Mouse (Mus musculus): ENCODE measurements around the gene Gm47959. TPM values are rescaled to one million over a fixed set of nuclear protein-coding genes. Genes with fewer than 3 reads are reported as not detected.
A peak's percentile ranks its signal among the peaks of the same experiment; 100 is the strongest.

Gene Gm47959
- polyA plus RNA-seq, 1 experiment from 2014 or later, result not detected

DNA sequence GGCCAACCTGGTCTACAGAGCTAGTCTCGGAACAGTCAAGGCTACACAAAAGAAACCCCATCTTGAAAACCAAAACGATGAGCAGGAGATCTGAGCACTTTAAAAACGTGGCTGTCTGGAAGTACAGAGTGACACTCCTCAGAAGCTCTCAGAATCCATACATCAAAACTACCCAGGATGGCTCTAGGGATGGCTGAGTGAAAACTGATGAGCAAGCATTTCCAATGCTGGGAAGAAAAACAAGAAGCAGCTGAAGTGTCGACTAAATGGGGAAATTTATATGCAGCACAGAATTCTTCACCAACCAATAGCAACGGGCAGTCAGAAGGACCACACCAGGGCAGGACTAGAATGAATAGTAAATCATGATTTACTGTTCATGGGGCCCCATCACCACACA is 34.2 kb downstream of the Gm47959 start:
- peaks cover 3% of the 10 kb centered on the region; the same call in 1 of the 2 replicates for H3K27me3 ChIP-seq
- H3K9me3 ChIP-seq (replicated peaks), result no peaks in the 10 kb centered on the region
- no peak overlapping the region for H3K27ac ChIP-seq (replicated peaks)
- no peak overlapping the region for H3K4me3 ChIP-seq (replicated peaks)
- no peaks in the 10 kb centered on the region for H3K4me1 ChIP-seq (replicated peaks)
- WGBS (ENCODE audit: insufficient replicate concordance), result 41% methylated on average over 5 of the region's 5 CpGs
- no peak for ATAC-seq (ENCODE audit: insufficient read depth)
- no peak overlapping the region for H3K4me2 ChIP-seq
- H3K36me3 ChIP-seq (replicated peaks), result no peaks in the 10 kb centered on the region
- H3K9ac ChIP-seq, result no peak overlapping the region

DNA sequence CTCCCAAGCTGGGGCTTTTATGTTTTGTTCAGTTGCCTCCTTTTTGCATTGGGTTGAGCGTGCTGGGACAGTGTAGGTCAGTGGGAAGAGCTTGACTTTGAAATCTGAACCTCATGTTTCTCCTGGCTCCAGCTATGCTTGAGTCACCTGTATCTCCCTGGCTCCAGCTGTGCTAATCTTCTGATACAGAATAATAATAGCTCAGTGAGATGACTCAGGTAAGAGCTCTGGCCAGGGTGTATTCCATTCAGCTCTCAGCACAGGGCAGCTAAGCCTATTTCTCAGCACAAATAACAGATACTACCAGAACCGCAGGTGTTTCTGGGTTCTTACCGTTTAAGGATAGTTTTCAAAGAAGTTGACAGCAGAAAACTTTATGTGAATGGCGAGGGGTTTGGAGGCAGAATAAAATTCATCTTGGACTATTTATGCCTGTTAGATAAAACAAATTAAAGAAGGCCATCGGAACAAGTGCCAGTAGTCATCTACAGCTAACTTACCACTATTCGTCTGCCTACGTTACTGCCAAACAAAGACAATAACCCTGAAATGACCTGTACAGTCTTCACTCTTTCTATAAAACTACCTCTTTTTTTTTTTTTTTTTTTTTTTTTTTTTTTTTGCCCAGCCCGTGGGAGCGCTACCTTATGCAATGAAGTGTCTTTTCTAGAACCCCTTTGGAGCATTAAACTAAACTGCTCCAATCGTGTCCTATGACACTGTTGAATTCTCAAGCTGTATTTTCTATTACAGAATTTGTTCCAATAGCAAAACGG is 36.7 kb downstream of the Gm47959 start:
- no peak for ATAC-seq (ENCODE audit: insufficient read depth)
- H3K4me3 ChIP-seq (replicated peaks), result no peak overlapping the region
- WGBS (ENCODE audit: insufficient replicate concordance), result 59% methylated on average over 11 of the region's 11 CpGs

DNA sequence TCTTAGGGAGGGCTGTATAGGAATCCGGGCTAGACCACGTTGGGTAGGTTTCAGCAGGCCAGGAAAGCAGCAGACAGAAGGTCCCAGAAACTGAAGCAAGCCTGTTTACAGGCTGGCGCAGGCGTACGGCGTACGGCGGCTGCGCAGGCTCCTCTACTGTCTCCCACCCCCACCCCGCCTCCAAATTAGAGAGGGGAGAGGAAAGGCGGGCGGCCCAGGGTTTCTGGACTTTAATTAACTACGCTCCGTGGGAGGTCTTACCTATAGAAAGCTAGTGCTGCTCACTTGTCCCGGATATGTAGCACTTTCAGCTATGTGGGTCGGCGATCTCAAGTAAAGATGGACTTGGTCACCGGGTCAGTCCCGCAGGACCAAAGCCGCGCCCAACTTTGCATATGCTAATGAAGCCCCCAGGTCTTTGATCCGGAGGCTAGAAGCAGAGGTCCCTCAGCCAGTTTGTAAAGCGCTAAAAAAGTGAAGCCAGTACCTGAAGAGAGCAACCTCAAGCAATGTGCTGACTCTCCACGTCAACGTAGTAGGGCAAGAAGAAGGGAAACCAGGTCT is 37.8 kb downstream of the Gm47959 start, which contains the start of gene Slc19a3:
Gene Slc19a3 (minus strand): TSS at position 340 of the 564 bp plus-strand sequence.
- no peak; the same call in 1 of the 2 replicates for ATAC-seq (ENCODE audit: insufficient read depth)
- no peak within 1 kb of the TSS for H3K9ac ChIP-seq
- under 1% methylated on average over 25 of the region's 25 CpGs for WGBS (ENCODE audit: insufficient replicate concordance)
- H3K4me2 ChIP-seq, result peak within 1 kb of the TSS; percentile 62
- H3K4me3 ChIP-seq (replicated peaks), result peak within 1 kb of the TSS; percentile 45
- no peaks in the 10 kb centered on the region; the same call in 1 of the 2 replicates for H3K27me3 ChIP-seq
- H3K36me3 ChIP-seq (replicated peaks), result no peaks in the 10 kb centered on the region
- no peaks in the 10 kb centered on the region for H3K9me3 ChIP-seq (replicated peaks)
- no peaks in the 10 kb centered on the region for H3K4me1 ChIP-seq (replicated peaks)
- no peak within 1 kb of the TSS for H3K27ac ChIP-seq (replicated peaks)

More for the DNA sequence above, 36.7 kb downstream of the Gm47959 start:
- Histone ChIP-seq H3K4me1 (replicated peaks) (no peaks in the 10 kb centered on the region), H3K9me3 (replicated peaks) (no peaks in the 10 kb centered on the region), H3K27ac (replicated peaks) (no peak overlapping the region), H3K4me2 (no peak overlapping the region), H3K27me3 (no peaks in the 10 kb centered on the region; the same call in 1 of the 2 replicates), H3K9ac (no peak overlapping the region), H3K36me3 (replicated peaks) (no peaks in the 10 kb centered on the region)

DNA sequence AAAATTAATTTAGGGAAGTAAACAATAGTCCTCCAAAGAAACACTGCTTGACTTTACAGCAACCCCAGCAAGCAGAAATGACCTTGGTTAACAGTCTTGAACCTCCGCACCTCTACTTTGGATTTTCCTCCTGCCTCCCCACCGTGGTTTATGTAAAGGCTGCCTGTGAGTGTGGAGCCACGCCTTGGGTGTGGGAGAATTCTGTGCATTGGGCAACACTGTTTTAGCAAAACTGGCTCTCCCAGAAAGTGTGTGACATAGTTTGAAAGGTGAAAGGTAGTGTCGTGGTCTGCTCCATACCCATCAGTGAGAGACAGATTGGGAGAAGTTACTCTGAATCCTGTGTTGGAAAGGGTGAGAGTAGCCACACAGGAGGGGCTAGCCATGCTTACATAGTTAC is 38.7 kb downstream of the Gm47959 start:
- H3K4me3 ChIP-seq (replicated peaks), result no peak overlapping the region
- H3K4me2 ChIP-seq, result no peak overlapping the region
- WGBS (ENCODE audit: insufficient replicate concordance), result 52% methylated on average over 4 of the region's 4 CpGs
- H3K36me3 ChIP-seq (replicated peaks), result no peaks in the 10 kb centered on the region
- no peak overlapping the region for H3K27ac ChIP-seq (replicated peaks)
- no peaks in the 10 kb centered on the region; the same call in 1 of the 2 replicates for H3K27me3 ChIP-seq
- no peak overlapping the region for H3K9ac ChIP-seq
- no peaks in the 10 kb centered on the region for H3K9me3 ChIP-seq (replicated peaks)
- no peak for ATAC-seq (ENCODE audit: insufficient read depth)
- no peaks in the 10 kb centered on the region for H3K4me1 ChIP-seq (replicated peaks)

DNA sequence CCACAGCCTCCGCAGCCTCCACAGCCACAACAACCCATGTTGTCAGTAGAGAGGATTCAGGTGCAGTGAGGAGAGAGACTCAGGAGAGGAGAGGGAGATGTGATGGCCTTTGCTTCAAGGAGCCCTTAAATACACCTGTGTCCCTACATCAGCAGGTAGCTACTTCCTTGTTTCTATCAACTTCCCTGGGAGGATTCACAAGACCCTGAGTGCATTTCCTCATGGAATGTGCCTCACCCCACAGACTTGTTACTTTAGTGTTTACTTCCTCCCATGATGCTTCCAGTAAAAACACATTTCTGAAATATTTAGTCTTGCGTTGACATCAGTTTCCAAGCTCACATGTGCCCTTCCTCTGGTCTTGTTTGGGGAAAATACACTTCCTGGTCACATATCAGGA is 42.0 kb downstream of the Gm47959 start, which contains the start of gene Krtap28-10:
Gene Krtap28-10 (minus strand): TSS at position 101 of the 400 bp plus-strand sequence.
- H3K4me1 ChIP-seq (replicated peaks), result no peaks in the 10 kb centered on the region
- H3K4me3 ChIP-seq (replicated peaks), result no peak within 1 kb of the TSS
- no peaks in the 10 kb centered on the region for H3K9me3 ChIP-seq (replicated peaks)
- H3K27ac ChIP-seq (replicated peaks), result no peak within 1 kb of the TSS
- no peaks in the 10 kb centered on the region for H3K36me3 ChIP-seq (replicated peaks)
- H3K4me2 ChIP-seq, result no peak within 1 kb of the TSS
- no peak within 1 kb of the TSS for H3K9ac ChIP-seq
- no peaks in the 10 kb centered on the region; the same call in 1 of the 2 replicates for H3K27me3 ChIP-seq
- no peak for ATAC-seq (ENCODE audit: insufficient read depth)
- WGBS (ENCODE audit: insufficient replicate concordance), result 62% methylated on average over 2 of the region's 2 CpGs

DNA sequence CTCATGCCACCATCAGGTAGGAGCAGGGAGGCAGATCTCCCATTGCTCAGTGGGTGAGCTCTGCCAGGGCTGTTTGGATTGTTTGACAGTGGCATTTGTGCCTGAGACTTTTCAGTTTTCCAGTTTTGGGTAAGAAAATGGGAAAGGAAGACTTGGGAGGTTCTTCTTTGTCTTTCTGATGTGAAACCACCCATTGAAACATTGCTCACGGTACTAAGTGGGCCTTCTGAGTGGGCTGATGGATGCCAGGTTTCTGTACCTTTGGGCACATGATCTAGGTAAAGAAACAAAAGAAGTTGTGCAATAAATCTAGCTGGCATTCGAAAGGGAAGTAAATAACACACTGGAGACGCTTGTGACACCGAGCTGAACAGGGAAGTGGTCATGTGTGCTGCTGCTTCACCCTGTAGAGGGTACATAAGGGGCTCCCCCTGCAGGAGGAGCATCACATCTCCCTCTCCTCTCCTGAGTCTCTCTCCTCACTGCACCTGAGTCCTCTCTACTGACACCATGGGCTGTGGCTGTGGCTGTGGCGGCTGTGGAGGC is 44.6 kb downstream of the Gm47959 start, which contains the start of gene Gm47969:
Gene Gm47969 (plus strand): TSS at position 51 of the 546 bp plus-strand sequence.
- no peaks in the 10 kb centered on the region for H3K9me3 ChIP-seq (replicated peaks)
- no peaks in the 10 kb centered on the region for H3K27me3 ChIP-seq
- H3K9ac ChIP-seq, result no peak within 1 kb of the TSS
- no peak within 1 kb of the TSS for H3K4me3 ChIP-seq (replicated peaks)
- ATAC-seq (ENCODE audit: insufficient read depth), result no peak
- H3K4me2 ChIP-seq, result no peak within 1 kb of the TSS
- 31% methylated on average over 5 of the region's 5 CpGs for WGBS (ENCODE audit: insufficient replicate concordance)
- H3K36me3 ChIP-seq (replicated peaks), result no peaks in the 10 kb centered on the region
- H3K4me1 ChIP-seq (replicated peaks), result no peaks in the 10 kb centered on the region
- H3K27ac ChIP-seq (replicated peaks), result no peak within 1 kb of the TSS

Other genes starting within 250 kb of the Gm47959 start
- gene Tm4sf20, start 232.1 kb upstream of the Gm47959 start, polyA plus RNA-seq (2015; fragmentation: Nextera tagmentation; extraction: Ambion mirVana), result 0.07 and 0.10 TPM in 2 replicates
- not detected in 2 replicates for gene Gm47791, start 229.3 kb upstream of the Gm47959 start, polyA plus RNA-seq (2015; fragmentation: Nextera tagmentation; extraction: Ambion mirVana)
- 46.3 and 46.5 TPM in 2 replicates for gene Agfg1, start 161.1 kb upstream of the Gm47959 start, polyA plus RNA-seq (2015; fragmentation: Nextera tagmentation; extraction: Ambion mirVana)
- gene A030005L19Rik, start 87.2 kb upstream of the Gm47959 start, polyA plus RNA-seq (2015; fragmentation: Nextera tagmentation; extraction: Ambion mirVana), result 0.15 and 0.29 TPM in 2 replicates
- gene A030014E15Rik, start 75.6 kb upstream of the Gm47959 start, polyA plus RNA-seq (2015; fragmentation: Nextera tagmentation; extraction: Ambion mirVana), result not detected in 2 replicates
- gene Gm6217, start 69.1 kb upstream of the Gm47959 start, polyA plus RNA-seq (2015; fragmentation: Nextera tagmentation; extraction: Ambion mirVana), result not detected in 2 replicates
- not detected in 2 replicates for gene A030003K21Rik, start 57.2 kb upstream of the Gm47959 start, polyA plus RNA-seq (2015; fragmentation: Nextera tagmentation; extraction: Ambion mirVana)
- not detected in 2 replicates for gene Gm7544, start 44.5 kb upstream of the Gm47959 start, polyA plus RNA-seq (2015; fragmentation: Nextera tagmentation; extraction: Ambion mirVana)
- not detected in 2 replicates for gene Gm47955, start 40.3 kb upstream of the Gm47959 start, polyA plus RNA-seq (2015; fragmentation: Nextera tagmentation; extraction: Ambion mirVana)
- gene Slc19a3, start 37.9 kb downstream of the Gm47959 start, polyA plus RNA-seq (2015; fragmentation: Nextera tagmentation; extraction: Ambion mirVana), result 0.05 TPM in 1 of 2 replicates, not detected in the other
- not detected in 2 replicates for gene Krtap28-10, start 41.9 kb downstream of the Gm47959 start, polyA plus RNA-seq (2015; fragmentation: Nextera tagmentation; extraction: Ambion mirVana)
- not detected in 2 replicates for gene Gm47969, start 44.4 kb downstream of the Gm47959 start, polyA plus RNA-seq (2015; fragmentation: Nextera tagmentation; extraction: Ambion mirVana)
- not detected in 2 replicates for gene A030005K14Rik, start 58.8 kb downstream of the Gm47959 start, polyA plus RNA-seq (2015; fragmentation: Nextera tagmentation; extraction: Ambion mirVana)
- not detected in 2 replicates for gene Krtap28-13, start 60.4 kb downstream of the Gm47959 start, polyA plus RNA-seq (2015; fragmentation: Nextera tagmentation; extraction: Ambion mirVana)
- gene Ccl20, start 116.2 kb downstream of the Gm47959 start, polyA plus RNA-seq (2015; fragmentation: Nextera tagmentation; extraction: Ambion mirVana), result not detected in 2 replicates
- not detected in 2 replicates for gene Daw1, start 159.2 kb downstream of the Gm47959 start, polyA plus RNA-seq (2015; fragmentation: Nextera tagmentation; extraction: Ambion mirVana)

Measured in liver, embryonic 15.5 days (tissue).